Mouse (Mus musculus) 3134 (cell line): ENCODE results near the gene Pop7.

ENCODE experiments used
- DNase-seq: peaks from one replicate; pipeline ENCODE4 v3.0.0-alpha.2; 2011; ENCODE audit warnings: low spot score; ENCODE audit not compliant: insufficient read length; ENCODE audit errors: extremely low read depth

The Pop7 gene

DNA sequence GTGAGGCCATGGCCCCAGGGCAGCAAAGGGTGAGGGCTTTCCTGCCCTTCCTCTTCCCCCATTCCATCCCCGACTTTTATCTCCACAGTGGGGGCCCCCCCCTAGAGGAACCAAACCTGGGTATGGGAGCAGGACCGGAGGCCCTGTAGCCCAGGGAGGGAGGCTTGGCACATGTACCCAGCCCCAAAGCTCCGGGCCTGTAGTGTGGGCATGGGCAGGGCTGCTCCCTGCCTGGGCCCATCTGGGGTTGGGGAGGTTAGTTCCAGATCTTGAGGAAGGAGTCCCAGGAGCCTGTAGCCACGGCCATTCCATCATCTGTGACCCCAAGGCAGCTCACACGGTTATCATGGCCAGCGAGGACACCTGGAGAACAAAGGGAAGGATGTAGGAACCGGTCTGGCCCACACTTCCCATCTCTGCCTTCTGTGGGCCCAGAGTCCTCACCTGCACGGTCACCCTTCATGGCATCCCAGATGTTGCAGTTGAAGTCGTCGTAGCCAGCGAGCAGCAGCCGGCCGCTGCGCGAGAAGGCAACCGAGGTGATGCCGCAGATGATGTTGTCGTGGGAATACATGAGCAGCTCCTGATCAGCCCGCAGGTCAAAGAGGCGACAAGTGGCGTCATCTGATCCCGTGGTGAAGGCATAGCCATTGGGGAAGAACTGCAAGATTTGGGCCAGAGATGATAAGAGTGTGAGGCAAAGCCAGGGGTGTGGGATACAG is 26.1 kb upstream of the Pop7 start:
- no peak for DNase-seq

DNA sequence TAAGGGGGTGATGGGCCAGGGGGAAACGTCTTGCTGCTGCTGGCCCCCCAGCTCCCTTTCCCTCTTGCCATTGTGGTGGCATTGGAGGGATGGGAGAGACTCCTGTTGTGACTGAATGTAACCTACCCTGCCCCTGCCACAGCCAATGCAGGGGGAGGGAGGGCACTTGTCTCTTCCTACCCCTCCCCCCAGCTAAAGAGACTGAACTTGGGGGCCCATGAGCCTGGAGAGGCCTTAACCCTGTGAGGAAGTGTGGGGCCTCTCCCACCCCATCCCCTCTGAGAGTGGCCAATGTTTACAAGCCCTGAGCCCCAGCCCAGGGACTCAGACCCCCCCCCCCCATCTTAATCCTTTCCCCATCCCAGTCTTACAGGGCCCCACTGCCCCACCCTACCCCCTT is 25.1 kb upstream of the Pop7 start:
- DNase-seq: no peak

DNA sequence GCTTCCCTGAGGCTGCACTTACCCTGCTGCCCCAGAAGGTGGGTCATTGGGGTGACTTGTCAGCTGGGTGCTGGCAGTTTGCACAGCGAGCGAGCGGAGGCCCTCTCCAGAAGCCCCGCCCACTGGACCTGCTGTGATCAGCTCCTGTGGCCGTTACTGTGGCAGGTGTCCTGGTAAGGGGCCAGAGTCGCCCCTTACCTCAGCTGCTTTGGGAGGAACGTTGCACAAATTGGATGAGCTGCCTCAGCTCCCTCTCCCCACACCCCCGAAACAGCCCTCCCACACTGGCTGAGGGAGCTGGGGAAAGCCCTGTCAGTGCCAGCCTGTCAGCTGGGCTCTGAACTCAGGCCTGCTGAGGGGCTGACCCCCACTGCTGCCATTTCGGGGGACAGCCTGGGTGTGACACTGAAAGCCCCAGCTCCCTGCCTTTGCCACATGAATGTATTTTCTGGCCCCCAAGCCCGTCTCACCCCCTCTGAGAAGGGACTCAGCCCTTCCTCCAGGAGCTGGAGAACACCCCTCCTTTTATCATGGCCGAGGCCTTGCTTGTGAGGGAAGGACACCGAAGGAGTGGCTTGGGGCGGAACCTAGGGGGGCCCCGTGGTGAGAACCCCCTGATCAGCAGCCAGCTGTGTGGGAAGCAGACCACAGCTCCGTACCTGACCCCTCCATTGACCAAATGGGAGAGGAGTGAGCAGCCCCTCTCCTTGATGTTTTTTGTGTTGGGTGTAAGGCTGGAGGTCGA is 24.0 kb upstream of the Pop7 start:
- no peak for DNase-seq

DNA sequence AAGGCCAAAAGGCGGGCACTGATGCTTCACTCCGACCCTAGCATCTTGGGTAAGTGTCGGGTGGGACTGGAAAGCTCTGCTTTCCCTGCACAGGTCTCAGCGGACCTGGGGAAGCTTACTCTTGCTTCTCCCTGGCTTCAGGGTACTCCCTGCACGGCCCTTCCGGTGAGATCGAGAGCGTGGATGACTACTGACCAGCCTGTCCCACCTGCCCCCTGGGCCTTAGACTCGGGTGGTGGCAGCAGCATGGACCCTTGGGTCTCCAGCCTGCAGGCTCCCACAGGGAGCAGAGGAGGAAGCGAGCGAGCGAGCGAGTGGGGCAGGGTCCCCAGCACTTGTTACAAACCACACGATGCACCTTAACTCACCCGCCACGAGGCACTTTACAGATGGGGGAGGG is 23.2 kb upstream of the Pop7 start:
- no peak for DNase-seq

DNA sequence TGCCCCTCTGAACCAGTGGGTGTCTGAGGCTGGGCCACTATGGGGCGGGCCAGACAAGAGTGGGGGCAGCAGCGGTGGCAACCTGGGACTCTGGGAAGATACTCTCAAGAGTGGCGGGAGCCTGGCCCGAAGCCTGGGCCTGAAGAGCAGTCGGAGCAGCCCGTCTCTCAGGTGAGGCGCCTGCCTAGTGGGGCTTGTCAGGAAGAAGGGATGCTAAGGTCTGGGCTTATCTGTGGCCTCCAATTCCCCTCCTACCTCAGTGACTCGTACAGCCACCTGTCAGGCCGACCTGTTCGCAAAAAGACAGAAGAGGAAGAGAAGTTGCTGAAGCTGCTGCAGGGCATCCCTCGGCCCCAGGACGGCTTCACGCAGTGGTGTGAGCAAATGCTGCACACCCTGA is 22.4 kb upstream of the Pop7 start:
- DNase-seq: no peak

DNA sequence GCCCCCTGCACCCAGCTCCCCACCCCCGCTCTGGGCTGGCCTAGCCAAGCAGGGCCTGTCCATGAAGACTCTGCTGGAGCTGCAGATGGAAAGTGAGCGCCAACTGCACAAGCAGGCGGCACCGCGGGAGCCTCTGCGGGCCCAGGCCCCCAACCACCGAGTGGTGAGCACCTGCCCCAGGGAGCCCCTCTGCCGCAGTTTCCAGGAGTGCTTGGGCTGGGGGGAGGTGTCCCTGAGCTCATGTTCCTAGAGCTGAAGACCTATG is 21.9 kb upstream of the Pop7 start:
- no peak for DNase-seq

DNA sequence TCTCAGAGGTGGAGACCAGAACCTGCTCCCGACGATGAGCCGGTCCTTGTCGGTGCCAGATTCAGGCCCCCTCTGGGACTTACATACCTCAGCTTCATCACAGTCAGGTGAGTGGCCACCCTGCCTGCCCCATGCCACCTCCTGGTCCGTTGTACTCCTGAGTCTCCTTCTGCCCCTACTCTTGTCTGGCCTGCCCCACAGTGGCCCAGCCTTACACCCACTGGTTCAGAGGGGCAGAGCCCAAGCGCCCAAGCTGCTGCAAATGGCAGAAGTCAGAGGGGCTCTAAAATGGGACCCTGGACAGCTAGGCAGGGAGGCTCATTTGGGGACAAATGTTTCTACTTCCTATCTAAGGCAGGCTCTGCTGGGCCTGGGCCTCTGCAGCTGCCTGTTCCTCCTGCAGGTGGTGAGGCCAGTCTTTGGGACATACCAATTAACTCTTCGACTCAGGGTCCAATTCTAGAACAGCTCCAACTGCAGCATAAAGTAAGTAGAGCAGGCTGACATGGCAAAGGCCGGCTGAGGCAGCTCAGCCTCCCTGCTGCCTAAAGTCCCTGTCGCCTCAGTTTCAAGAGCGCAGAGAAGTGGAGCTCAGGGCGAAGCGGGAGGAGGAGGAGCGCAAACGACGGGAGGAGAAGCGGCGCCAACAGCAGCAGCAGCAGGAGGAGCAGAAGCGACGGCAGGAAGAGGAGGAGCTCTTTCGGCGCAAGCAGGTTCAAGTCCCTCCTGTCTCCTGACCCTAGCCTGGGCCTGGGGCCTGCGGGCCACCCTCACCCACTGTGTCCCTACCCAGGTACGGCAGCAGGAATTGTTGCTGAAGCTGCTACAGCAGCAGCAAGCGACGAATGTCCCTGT is 21.3 kb upstream of the Pop7 start:
- DNase-seq: no peak

DNA sequence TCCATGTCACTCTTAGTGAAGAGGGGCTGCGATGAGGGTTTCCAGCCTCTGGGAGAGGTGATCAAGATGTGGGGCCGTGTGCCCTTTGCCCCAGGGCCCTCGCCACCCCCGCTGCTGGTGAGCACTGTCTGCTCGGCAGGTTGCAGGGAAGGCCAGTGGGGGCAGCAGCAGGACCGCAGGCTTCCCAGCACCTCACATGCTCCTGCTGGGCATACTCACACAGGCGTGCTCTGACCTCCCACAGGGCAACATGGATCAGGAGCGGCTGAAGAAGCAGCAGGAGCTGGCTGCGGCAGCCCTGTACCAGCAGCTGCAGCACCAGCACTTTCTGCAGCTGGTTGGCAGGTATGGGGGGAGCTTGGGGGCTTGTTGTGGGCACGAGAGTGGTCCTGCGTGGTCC is 20.4 kb upstream of the Pop7 start:
- DNase-seq: no peak

DNA sequence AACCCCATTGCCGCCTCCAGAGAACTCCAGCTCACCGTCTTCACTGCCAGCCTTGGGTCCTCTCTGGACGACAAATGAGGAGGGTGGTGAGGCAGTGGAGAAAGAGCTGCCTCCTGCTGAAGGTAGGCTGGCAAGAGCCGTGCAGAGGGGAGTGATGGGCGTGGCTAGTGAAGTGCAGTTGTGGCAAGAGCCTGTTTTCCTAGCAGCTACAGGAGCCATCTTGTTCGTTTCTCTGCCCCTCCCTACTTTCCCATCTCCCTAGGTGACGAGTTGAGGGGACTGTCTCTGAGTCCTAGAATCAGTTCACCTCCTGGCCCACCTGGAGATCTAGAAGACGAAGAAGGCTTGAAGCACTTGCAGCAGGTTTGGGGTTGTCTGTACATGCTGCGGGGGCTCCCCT is 19.5 kb upstream of the Pop7 start:
- no peak for DNase-seq

DNA sequence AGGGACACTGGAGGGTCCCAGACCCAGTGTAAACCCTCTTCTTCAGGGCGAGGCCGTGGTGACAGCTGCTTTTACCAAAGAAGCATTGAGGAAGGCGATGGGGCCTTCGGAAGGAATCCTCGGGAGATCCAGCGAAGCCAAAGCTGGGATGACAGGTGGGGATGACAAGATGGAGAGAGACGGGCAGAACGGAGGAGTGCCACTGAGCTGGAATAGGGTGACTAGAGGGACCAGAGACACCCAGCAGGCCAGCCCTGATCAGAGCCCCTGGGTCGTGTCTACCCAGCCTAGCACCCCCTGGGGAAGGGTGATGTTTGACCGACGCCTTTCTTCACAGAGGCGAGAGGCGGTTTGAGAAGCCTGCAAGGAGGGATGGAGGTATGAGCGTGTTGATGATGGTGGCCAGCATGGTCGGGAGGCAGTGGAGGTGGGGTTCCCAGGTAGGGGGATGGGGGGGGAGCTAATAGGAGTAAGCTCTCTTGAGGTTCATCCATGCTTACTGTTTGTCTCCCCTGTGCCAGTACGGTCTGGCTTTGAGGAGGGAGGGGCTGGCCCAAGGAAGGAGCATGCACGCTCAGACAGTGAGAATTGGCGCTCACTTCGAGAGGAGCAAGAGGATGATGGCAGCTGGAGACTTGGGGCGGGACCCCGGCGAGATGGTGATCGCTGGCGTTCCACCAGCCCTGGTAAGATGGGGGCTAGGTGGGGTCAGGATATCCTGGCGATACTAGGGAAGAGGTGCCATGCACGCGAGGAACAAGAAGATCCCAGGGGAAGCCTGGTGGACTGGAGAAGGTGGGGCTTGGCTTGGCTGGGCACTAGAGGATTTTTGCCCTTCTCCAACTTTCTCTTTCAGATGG is 17.6 kb upstream of the Pop7 start:
- no peak for DNase-seq

DNA sequence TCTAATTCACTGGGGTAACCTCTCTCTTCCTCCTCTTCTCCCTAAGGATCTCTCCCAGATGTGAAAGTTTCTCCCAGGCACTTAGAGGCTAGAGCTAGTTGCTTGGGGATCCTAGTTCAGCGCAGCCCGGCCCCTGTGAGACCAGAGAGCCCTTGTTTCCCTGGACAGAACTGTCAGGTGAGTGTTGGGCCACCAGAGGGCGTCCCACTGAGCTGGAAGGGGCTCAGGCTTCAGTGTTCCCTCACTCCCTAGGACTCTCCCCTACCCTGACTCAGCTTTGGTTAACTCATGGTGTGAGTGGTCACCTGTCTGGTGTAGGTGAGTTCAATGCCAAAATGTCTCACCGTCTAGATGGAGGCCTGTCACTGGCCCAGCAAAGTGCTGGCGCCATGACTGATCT is 16.1 kb upstream of the Pop7 start, which contains the start of gene Gigyf1:
Gene Gigyf1, plus strand, starts transcription at position 113 of the 400 bp plus-strand sequence.
- DNase-seq: no peak

DNA sequence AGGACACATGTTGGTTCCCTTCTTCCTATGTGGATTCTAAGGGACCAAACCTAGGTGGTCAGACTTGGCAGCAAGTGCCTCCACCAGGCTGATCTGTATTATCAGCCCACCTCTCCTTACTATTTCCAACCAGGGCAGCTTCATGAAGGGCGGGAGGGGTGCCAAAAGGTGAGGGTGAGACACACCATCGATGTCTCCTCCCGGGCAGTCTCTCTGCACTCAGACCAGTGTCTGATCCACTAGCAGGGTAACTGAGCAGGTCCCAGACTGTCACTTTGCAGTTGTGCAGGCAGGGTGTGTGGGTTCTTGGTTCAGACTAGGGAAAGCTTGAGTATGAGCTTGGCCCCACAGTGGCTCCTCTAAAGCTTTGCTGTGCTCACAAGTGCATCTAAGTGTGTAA is 12.5 kb upstream of the Pop7 start:
- DNase-seq: no peak

DNA sequence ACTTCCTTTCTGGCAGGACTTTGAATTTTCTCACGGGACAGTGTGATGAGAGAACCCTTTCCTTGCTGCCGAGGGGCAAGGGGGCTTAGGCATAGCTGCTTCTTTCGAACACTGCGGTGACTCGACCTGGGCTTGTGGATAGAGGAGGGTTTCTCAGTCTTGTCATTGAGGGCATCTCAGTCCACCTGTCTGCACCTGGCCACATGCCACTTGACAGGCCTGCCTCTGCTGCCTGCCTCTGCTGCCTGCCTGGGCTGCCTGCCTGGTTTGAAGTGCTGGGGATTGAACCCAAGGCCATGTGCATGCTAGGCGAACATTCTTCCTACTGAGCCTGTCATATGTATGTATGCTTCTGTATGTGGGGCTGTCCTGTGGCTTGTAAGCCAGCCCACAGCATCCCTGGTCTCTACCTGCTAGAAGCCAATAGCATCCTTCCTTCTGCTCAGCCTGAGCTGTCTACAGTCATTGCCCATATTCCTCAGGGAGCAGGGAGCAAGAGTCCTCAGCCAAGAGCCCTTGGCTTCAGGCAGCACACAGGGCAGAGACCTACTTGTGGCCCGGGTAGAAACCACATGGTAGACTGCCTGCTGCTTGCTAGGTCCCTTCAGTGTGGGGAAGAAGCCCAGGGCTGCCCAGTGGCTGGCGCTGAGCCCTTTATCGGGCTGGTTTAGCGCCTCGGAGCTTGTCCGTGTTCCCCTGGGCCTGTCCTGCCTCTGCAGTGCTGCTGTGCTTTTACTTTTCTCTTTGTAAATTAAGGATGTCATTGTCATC is 11.8 kb upstream of the Pop7 start:
- no peak for DNase-seq

DNA sequence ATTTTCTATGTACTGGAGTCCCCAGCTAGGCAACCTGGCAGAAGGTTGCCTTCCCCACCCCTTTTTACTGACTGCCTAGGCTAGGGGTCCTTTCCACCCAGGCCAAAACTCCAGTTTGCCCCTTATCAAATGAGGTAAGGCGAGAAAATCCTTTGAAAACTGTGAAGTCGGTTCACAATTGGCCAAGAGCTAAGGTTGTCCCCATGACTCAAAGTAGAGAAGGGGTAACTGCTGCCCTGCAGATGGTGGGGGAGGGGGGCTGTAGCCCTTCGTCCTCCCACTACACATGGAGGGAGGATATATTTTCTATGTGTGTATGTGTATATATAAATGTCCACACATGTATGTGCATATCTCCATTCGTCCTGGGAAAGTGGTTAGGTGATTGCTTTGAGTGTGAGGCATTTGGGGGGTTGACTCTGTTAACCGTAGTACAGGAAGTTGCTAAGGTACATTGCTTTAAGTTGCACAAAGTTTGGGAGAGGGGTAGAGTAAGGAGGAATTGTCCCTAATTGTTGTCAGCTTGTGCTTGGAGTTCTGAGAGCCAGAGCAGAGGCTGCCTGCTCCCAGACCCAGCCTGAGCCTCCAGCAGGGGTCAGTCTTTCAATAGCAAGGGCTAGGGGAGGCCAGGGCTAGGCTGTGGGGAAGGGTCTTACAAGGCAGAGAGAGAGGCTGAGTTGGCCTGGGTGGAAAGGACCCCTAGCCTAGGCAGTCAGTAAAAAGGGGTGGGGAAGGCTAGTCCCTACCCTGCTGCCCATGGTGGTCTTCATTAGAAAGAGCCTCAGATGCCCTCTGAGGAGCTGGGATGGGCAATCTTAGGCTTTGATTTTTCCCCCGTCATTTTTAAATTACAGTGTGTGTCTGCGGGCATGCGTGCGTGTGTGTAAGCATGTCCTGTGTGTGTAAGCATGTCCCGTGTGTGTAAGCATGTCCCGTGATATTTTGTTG is 10.8 kb upstream of the Pop7 start:
- no peak for DNase-seq

DNA sequence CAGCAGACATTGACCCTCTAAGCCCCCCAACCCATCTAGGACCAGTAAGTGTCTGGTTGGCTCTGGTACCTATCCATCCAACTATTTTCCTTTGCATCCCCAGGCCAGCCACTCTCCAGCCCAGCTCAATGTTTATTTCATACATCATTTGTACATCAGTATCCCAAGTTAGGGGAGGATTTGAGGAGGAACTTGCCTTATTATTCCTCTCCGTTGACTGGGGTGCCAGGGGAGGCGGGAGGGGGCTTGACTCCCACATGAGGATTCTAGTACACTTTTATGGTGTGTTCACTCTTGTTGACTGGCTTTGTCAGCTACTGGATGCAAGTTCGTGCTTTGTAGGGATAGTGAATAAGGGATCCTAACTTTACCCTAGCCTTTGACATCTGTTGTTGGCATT is 9.4 kb upstream of the Pop7 start:
- DNase-seq: no peak

DNA sequence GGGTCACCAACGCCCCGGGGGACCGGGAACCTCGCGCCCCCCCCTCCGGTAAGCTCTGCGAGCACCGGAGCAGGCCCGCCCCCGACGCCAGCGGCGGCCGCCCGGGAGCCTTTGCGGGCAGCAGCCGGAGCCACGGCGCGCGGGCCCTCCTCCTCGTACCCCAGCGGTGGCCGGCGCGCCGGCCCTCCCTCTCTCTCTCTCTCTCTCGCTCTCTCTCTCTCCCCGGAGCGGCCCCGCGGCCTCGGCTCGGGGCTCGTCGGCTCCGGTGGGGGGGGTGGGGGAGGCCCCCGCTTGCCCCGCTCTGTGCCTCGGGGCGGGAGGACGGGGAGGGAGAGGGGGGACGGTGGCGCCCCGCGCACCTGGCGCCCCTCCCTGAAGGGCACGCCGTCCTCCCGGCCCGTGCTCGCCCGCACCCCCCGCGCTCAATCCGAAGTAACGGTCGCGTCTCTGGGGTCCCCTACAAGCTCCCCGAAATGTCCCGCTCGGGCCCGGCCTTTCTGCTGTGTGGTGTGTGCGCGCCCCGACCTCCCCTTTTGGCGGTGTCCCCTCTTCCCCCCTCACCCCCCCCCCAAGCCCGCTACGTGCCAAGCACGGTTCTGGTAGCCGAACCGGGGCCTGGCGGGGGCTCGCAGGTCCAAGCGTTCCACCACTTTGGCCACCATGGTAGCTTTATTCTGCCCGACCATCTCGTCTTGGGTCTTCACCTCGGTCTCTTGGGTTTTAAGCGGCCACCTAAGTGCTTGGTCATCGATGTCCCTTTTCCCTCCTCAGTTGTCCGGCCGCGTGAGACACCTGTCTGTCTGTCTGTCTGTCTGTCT is 8.5 kb upstream of the Pop7 start:
- no peak for DNase-seq

DNA sequence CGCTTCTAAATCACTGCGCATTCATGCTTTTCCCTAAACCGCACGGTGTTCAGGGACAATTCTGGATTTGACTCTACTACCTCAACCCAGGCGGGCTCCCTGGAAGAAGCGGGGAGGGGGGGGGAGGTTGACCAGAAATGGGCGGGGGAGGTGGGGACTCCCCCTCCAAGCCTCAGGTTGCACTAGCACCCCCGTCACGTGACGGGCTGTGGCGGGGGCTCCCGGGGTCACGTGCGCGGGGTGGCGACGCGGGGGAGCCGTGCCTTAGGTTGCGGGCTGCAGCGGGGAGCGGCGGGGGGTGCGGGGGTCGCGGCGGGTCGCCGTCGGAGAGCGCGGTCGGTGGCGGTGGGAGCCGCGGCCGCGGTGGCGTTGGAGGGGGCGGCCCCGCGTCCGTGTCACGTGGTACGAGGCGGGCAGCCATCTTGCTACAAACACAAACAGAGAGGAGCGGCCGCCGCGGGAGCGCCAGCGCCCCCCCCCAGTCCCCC is 7.7 kb upstream of the Pop7 start:
- DNase-seq: peak; percentile 68

DNA sequence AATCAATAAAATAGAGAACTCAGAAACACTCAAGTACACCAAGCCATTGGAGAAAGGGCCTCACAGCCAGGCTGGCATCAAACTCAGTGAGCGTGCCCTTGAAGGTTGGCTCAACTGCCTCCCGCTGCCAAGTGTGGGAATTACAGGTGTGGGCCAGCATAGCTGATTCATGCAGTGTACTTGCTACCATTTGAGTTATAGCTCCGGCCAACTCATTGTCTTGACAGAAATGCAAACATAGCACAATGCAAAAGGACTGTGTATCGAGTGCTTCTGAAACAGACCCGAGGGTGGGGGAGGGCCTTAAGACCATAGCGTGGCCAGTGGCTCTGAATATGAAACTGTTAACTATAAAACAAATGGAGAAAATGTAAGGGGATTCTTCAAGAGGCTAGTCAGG is 1.7 kb upstream of the Pop7 start:
- DNase-seq: no peak
